Mouse (Mus musculus) forebrain, embryonic 12.5 days (tissue): Measurements from ENCODE around the gene Mcmbp. TPM values are rescaled to one million over a fixed set of nuclear protein-coding genes. Genes with fewer than 3 reads are reported as not detected.

Source experiments
- ATAC-seq: fragments of 200-750 bp; cut with Nextera tagmentation; 2 replicates; pipeline ENCODE4 v1.8.0; 2017; ENCODE audit warnings: moderate TSS enrichment; ENCODE audit not compliant: low FRiP score
- H3K27ac ChIP-seq: fragments of 300-500 bp; sonication (generic); 2 replicates; pipeline ENCODE4 v1.5.1; 2016; ENCODE audit warnings: mild to moderate bottlenecking
- H3K27me3 ChIP-seq: fragments of 300-500 bp; sonication (generic); 2 replicates; pipeline ENCODE4 v1.6.1; 2016; ENCODE audit warnings: mild to moderate bottlenecking
- H3K36me3 ChIP-seq: fragments of 300-500 bp; sonication (generic); replicated peaks from 2 replicates; pipeline ENCODE4 v1.6.1; 2016; ENCODE audit warnings: mild to moderate bottlenecking
- H3K4me1 ChIP-seq: fragments of 300-500 bp; sonication (generic); 2 replicates; pipeline ENCODE4 v1.6.1; 2016
- H3K4me2 ChIP-seq: fragments of 300-500 bp; sonication (generic); 2 replicates; pipeline ENCODE4 v1.6.1; 2016; ENCODE audit warnings: mild to moderate bottlenecking, moderate library complexity
- H3K4me3 ChIP-seq: fragments of 300-500 bp; sonication (generic); replicated peaks from 2 replicates; pipeline ENCODE4 v1.5.1; 2016; ENCODE audit warnings: mild to moderate bottlenecking
- H3K9ac ChIP-seq: fragments of 300-500 bp; sonication (generic); 2 replicates; pipeline ENCODE4 v1.6.1; 2016; ENCODE audit warnings: mild to moderate bottlenecking
- H3K9me3 ChIP-seq: fragments of 300-500 bp; sonication (generic); 2 replicates; pipeline ENCODE4 v1.6.1; 2016
- WGBS: fragments of 180-500 bp; shearing (Covaris S2); methylation state at CpG from one replicate; pipeline ENCODE4 v1.1.7; 2016; 5-methylcytosine and 5-hydroxymethylcytosine counted together
- polyA plus RNA-seq: library from polyadenylated mRNA; unstranded; fragments of >200 nt; fragmentation: Nextera tagmentation; extraction: Ambion mirVana; gene quantifications from 2 replicates; pipeline ENCODE4 v1.2.1, GENCODE M21; 2016

Mcmbp gene
- polyA plus RNA-seq, 1 experiment from 2014 or later = 73.3 TPM

- Histone ChIP-seq H3K4me1 (peaks cover 36% of the 10 kb centered on the region), H3K9me3 (no peaks in the 10 kb centered on the region), H3K36me3 (0 out of 2 replicates have a peak, but pooled peaks cover 6% of the 10 kb centered on the region), H3K27me3 (peaks cover 21% of the 10 kb centered on the region), H3K9ac (no peak overlapping the region), H3K4me2 (peak overlapping the region; percentile 55), H3K27ac (no peak overlapping the region), H3K4me3 (0 out of 2 replicates have a peak overlapping the region, but pooled peaks have one; percentile 91)
- ATAC-seq = no peak
- WGBS = 63% methylated on average over 2 of the region's 2 CpGs
Measured at GRCm38 (mm10) chr7:128743898-128744297, 3.6 kb upstream of the Mcmbp start.

- Histone ChIP-seq H3K4me1 (peaks cover 25% of the 10 kb centered on the region), H3K4me2 (peak overlapping the region; percentile 95), H3K27ac (peak overlapping the region; percentile 87), H3K9ac (peak overlapping the region; percentile 98), H3K36me3 (peaks cover 12% of the 10 kb centered on the region), H3K27me3 (peaks cover 21% of the 10 kb centered on the region), H3K9me3 (0 out of 2 replicates have a peak, but pooled peaks cover 2% of the 10 kb centered on the region), H3K4me3 (peak overlapping the region; percentile 99)
- under 1% methylated on average over 80 of the region's 80 CpGs for WGBS
- ATAC-seq = peak; percentile 57
Measured at GRCm38 (mm10) chr7:128739462-128740277, 625 bp downstream of the Mcmbp start.

GRCm38 (mm10) chr7:128739116-128739461 lies 1.2 kb downstream of the Mcmbp start:
- ATAC-seq = no peak
- Histone ChIP-seq H3K4me1 (peaks cover 21% of the 10 kb centered on the region), H3K4me2 (peak overlapping the region; percentile 95), H3K27me3 (peaks cover 21% of the 10 kb centered on the region), H3K9me3 (0 out of 2 replicates have a peak, but pooled peaks cover 4% of the 10 kb centered on the region), H3K4me3 (peak overlapping the region; percentile 99), H3K27ac (no peak overlapping the region), H3K9ac (peak overlapping the region; percentile 98), H3K36me3 (peaks cover 17% of the 10 kb centered on the region)
- WGBS = 2% methylated on average over 15 of the region's 15 CpGs

GRCm38 (mm10) chr7:128738041-128738440 lies 2.3 kb downstream of the Mcmbp start:
- Histone ChIP-seq H3K9ac (no peak overlapping the region), H3K4me1 (peaks cover 21% of the 10 kb centered on the region), H3K4me3 (peak overlapping the region; percentile 99), H3K27me3 (peaks cover 17% of the 10 kb centered on the region), H3K36me3 (peaks cover 17% of the 10 kb centered on the region), H3K9me3 (0 out of 2 replicates have a peak, but pooled peaks cover 4% of the 10 kb centered on the region), H3K4me2 (peak overlapping the region; percentile 95), H3K27ac (no peak overlapping the region)
- no peak for ATAC-seq
- 87% methylated on average over 5 of the region's 5 CpGs for WGBS

- WGBS = 92% methylated on average over 2 of the region's 2 CpGs
- peaks cover 14% of the 10 kb centered on the region for H3K4me1 ChIP-seq
- 0 out of 2 replicates have a peak overlapping the region, but pooled peaks have one; percentile 2 for H3K27ac ChIP-seq
- ATAC-seq = no peak
- H3K36me3 ChIP-seq = peaks cover 17% of the 10 kb centered on the region
- H3K9me3 ChIP-seq = 0 out of 2 replicates have a peak, but pooled peaks cover 4% of the 10 kb centered on the region
- no peak overlapping the region for H3K4me3 ChIP-seq
- H3K4me2 ChIP-seq = no peak overlapping the region
- H3K27me3 ChIP-seq = no peaks in the 10 kb centered on the region
- H3K9ac ChIP-seq = no peak overlapping the region
Measured at GRCm38 (mm10) chr7:128731585-128731984, 8.7 kb downstream of the Mcmbp start.

- Histone ChIP-seq H3K27me3 (no peaks in the 10 kb centered on the region), H3K27ac (no peak overlapping the region), H3K36me3 (no peaks in the 10 kb centered on the region), H3K4me1 (peaks cover 21% of the 10 kb centered on the region), H3K4me2 (no peak overlapping the region), H3K9ac (no peak overlapping the region), H3K4me3 (no peak overlapping the region), H3K9me3 (no peaks in the 10 kb centered on the region)
- no peak for ATAC-seq
- WGBS = 95% methylated on average over 10 of the region's 10 CpGs
Measured at GRCm38 (mm10) chr7:128728738-128729137, 11.6 kb downstream of the Mcmbp start.

GRCm38 (mm10) chr7:128727701-128728100 lies 12.6 kb downstream of the Mcmbp start:
- Histone ChIP-seq H3K27ac (no peak overlapping the region), H3K9ac (no peak overlapping the region), H3K9me3 (no peaks in the 10 kb centered on the region), H3K4me3 (no peak overlapping the region), H3K4me2 (no peak overlapping the region), H3K27me3 (no peaks in the 10 kb centered on the region), H3K4me1 (peaks cover 21% of the 10 kb centered on the region), H3K36me3 (peaks cover 7% of the 10 kb centered on the region)
- 35% methylated on average over 5 of the region's 5 CpGs for WGBS
- ATAC-seq = no peak

- 41% methylated on average over 10 of the region's 10 CpGs for WGBS
Measured at GRCm38 (mm10) chr7:128726999-128727398, 13.3 kb downstream of the Mcmbp start.

GRCm38 (mm10) chr7:128725189-128725588 lies 15.1 kb downstream of the Mcmbp start:
- no peaks in the 10 kb centered on the region for H3K9me3 ChIP-seq
- H3K4me1 ChIP-seq = peaks cover 21% of the 10 kb centered on the region
- H3K4me2 ChIP-seq = no peak overlapping the region
- H3K4me3 ChIP-seq = no peak overlapping the region
- H3K27ac ChIP-seq = 0 out of 2 replicates have a peak overlapping the region, but pooled peaks have one; percentile 8
- ATAC-seq = no peak
- H3K36me3 ChIP-seq = peaks cover 24% of the 10 kb centered on the region
- WGBS = 84% methylated on average over 9 of the region's 9 CpGs
- H3K27me3 ChIP-seq = no peaks in the 10 kb centered on the region
- H3K9ac ChIP-seq = no peak overlapping the region

More at GRCm38 (mm10) chr7:128726999-128727398, 13.3 kb downstream of the Mcmbp start:
- H3K27me3 ChIP-seq = no peaks in the 10 kb centered on the region
- no peak overlapping the region for H3K4me2 ChIP-seq
- no peak overlapping the region for H3K9ac ChIP-seq
- H3K36me3 ChIP-seq = peaks cover 11% of the 10 kb centered on the region
- H3K4me3 ChIP-seq = no peak overlapping the region
- no peak overlapping the region for H3K27ac ChIP-seq
- H3K4me1 ChIP-seq = peaks cover 21% of the 10 kb centered on the region
- no peaks in the 10 kb centered on the region for H3K9me3 ChIP-seq
- no peak for ATAC-seq

GRCm38 (mm10) chr7:128724761-128725160 lies 15.5 kb downstream of the Mcmbp start:
- no peaks in the 10 kb centered on the region for H3K27me3 ChIP-seq
- no peak overlapping the region for H3K27ac ChIP-seq
- ATAC-seq = peak; percentile 82; the same call in 1 of the 2 replicates
- H3K9ac ChIP-seq = no peak overlapping the region
- 46% methylated on average over 4 of the region's 4 CpGs for WGBS
- H3K4me3 ChIP-seq = no peak overlapping the region
- no peaks in the 10 kb centered on the region for H3K9me3 ChIP-seq
- H3K4me1 ChIP-seq = peaks cover 21% of the 10 kb centered on the region
- H3K4me2 ChIP-seq = no peak overlapping the region
- H3K36me3 ChIP-seq = peaks cover 27% of the 10 kb centered on the region

GRCm38 (mm10) chr7:128717991-128718390 lies 22.3 kb downstream of the Mcmbp start:
- H3K9me3 ChIP-seq = no peaks in the 10 kb centered on the region
- H3K27ac ChIP-seq = no peak overlapping the region
- no peaks in the 10 kb centered on the region for H3K4me1 ChIP-seq
- ATAC-seq = no peak
- H3K4me2 ChIP-seq = no peak overlapping the region
- H3K9ac ChIP-seq = no peak overlapping the region
- no peak overlapping the region for H3K4me3 ChIP-seq
- peaks cover 84% of the 10 kb centered on the region for H3K36me3 ChIP-seq
- WGBS = 82% methylated on average over 4 of the region's 4 CpGs
- no peaks in the 10 kb centered on the region for H3K27me3 ChIP-seq

- peaks cover 95% of the 10 kb centered on the region for H3K36me3 ChIP-seq
- 28% methylated on average over 4 of the region's 4 CpGs for WGBS
- H3K27ac ChIP-seq = no peak overlapping the region
- H3K4me3 ChIP-seq = no peak overlapping the region
- no peak overlapping the region for H3K4me2 ChIP-seq
- peak; percentile 70; the same call in 1 of the 2 replicates for ATAC-seq
- no peaks in the 10 kb centered on the region for H3K27me3 ChIP-seq
- no peaks in the 10 kb centered on the region for H3K9me3 ChIP-seq
- no peak overlapping the region for H3K9ac ChIP-seq
- H3K4me1 ChIP-seq = no peaks in the 10 kb centered on the region
Measured at GRCm38 (mm10) chr7:128705735-128706134, 34.6 kb downstream of the Mcmbp start.
